ENCODE assay signal across 7 mouse cellular contexts in genomic region chr16:72888108-72888507, GRCm38 (mm10).
DNase-seq lines count a peak whose midpoint lies in the region.

No protein-coding gene starts in this region.

- peak; percentile 9 for DNase-seq in ovary, postnatal 36 days (ENCODE audit: low spot score)
- no peak for DNase-seq in ovary, postnatal 10 days (ENCODE audit: low spot score)
- peak; percentile 63 to 67 for DNase-seq in cerebellum, postnatal 36 days
- peak; percentile 46 for DNase-seq in hindlimb bud, embryonic 11.5 days (ENCODE audit: extremely low spot score, low read depth, low spot score)
- peak; percentile 37 for DNase-seq in retina, embryonic 14.5 days (ENCODE audit: low spot score)
- DNase-seq in thymus, postnatal 25 days, result no peak
- DNase-seq in spleen, postnatal 14 days (ENCODE audit: low spot score in 2 of 2), result no peak

Comparison
In these comparisons a context has a peak if more than half of its experiments do, and no peak if none do; other contexts are left out.
1. DNase-seq: peak in ovary, postnatal 36 days (single experiment), cerebellum, postnatal 36 days (2 of 2), hindlimb bud, embryonic 11.5 days (single experiment) and retina, embryonic 14.5 days (single experiment); none in ovary, postnatal 10 days (single experiment), thymus, postnatal 25 days (single experiment) and spleen, postnatal 14 days (0 of 2).